Mouse (Mus musculus) ES-Bruce4 (cell line): ENCODE measurements around the gene Miga2.

Experiments
- CTCF ChIP-seq: IDR thresholded peaks from one replicate; pipeline ENCODE4 v1.8.1; 2011; ENCODE audit warnings: low read depth, low read length
- POLR2A ChIP-seq: IDR thresholded peaks from one replicate; pipeline ENCODE4 v1.8.1; 2011; ENCODE audit warnings: low read length; ENCODE audit not compliant: insufficient read depth

- no peak for TF ChIP-seq POLR2A
- TF ChIP-seq CTCF: no peak
These were observed 51.3 kb downstream of the Miga2 start, which contains the start of gene Crat for GRCm38 (mm10) chr2:30415157-30415935.
